Mouse (Mus musculus): ENCODE data around the gene Tmem60.

The Tmem60 gene

DNA sequence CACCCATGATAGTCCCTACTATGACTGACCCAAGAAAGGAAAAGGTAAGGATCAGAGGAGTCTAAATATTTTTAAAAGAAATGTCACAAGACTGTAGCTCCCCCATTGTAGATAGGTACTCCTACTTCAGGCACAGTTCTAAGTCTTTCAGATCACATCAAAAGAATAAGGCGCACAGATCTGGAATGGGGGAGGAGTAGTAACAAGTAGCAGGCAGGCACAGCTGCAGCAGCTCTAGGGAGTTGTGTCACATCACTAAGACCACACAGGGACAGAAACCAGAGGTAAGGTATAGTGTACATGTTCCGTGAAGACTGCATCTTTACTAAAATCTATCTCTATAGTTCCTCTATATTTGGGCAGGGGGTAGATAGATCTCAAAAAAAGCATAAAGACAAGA is 29.8 kb downstream of the Tmem60 start:
- DNase-seq = no peak

DNA sequence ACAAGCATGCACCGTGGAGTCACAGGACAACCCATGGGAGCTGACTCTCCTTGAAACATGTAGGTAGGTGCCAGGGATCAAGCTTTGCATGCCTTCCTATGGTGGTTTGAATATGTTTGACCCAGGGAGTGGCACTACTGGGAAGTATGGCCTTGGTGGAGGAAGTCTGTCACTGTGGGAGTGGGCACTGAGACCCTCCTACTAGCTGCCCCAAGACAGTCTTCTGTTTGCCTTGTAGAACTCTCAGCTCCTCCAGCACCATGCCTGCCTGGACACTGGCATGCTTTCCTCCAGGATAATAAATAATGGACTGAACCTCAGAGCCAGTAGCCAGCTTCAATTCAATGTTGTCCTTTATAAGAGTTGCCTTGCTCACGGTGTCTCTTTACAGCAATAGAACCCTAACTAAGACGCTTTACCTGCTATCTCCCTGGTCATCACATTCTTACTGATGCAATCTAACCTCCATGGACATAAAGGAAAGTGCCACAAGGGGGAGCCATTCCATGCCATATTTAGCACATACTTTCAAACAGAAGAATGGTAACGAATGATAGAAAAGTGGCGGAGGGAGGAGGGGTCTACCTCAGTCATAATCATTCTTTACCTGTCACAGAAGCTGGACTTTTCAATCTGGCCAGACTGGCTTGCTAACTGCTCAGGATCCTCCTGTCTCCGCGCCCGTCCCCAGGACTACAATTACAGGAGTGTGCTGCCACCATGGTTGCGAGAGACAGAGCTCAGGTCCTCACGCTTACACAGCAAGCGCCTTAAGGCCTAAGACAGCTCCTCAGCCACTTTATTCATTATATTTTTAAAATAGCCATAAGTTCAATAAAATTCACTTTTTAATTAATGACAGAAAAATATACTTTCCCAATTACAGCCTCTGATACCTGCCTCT is 31.6 kb downstream of the Tmem60 start:
- peak; percentile 69 for DNase-seq

DNA sequence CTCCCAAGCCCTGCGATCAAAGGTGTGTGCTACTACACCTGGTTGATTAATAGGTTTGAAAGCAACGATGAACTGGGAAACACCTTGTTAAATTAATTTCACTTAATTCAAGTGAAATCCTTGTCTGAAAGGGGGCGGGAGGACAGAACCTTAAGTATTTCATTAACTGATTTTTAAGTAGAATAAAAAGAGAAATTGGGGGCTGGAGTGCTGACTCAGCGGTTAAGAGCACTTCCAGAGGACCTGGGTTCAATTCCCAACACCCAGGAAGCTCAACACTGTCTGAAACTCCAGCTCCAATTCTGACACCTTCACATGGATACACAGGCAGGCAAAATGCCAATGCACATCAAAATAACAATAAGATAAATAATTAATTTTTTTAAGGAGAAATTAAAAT is 37.0 kb downstream of the Tmem60 start:
- DNase-seq = no peak

DNA sequence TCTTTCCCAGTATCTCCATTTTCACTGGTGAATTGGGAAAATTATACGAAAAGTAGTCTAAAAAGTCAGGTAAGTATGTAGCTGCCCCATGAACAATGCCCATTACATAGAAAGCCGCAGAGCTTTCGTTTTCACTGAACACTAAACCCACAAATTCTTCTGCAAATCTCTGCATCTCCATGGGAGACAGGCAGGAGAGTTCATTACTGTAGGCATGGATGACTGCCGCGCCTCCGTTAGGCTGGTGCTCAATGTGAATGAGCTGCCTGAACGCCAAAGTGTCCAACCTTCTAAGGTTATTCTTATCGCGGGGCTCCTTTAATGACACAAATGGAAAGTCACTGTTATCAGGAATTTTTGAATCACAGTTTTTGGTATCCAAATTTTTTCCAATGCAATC is 37.6 kb downstream of the Tmem60 start:
- DNase-seq = no peak

DNA sequence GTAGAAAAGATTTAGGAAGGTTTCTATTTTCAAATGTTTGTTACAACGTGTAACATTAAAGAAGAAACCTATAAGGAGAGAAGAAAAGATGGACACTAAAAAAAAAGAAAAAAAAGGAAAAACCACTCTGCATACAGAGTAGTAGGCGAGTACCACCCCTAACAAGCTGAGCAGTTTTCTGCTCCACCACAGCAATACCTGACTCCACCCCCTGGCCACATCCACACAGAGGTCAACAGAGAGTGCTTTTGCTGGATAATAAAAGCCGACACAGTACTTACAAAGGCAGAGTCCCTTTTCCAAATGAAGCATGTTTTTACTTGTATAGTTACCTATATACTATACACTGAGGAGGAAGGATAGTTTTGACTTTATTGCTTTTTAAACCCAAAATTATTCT is 42.6 kb downstream of the Tmem60 start:
- DNase-seq = no peak

DNA sequence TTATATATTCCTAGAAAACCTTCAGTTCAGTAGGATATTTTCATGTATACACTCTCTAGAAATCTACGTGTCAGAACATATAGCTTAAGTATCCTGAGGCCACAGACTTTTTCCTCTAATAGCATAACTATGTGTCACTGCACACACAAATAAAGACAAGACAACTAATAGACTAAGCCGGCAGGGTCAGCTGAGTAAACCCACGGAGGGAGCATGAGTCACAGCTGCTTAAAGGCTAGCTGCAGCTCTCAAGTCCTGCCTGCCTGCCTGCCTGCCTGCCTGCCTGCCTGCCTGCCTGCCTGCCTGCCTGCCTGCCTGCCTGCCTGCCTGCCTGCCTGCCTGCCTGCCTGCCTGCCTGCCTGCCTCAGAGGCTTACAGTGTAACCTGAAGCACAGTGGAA is 43.5 kb downstream of the Tmem60 start:
- DNase-seq = no peak

DNA sequence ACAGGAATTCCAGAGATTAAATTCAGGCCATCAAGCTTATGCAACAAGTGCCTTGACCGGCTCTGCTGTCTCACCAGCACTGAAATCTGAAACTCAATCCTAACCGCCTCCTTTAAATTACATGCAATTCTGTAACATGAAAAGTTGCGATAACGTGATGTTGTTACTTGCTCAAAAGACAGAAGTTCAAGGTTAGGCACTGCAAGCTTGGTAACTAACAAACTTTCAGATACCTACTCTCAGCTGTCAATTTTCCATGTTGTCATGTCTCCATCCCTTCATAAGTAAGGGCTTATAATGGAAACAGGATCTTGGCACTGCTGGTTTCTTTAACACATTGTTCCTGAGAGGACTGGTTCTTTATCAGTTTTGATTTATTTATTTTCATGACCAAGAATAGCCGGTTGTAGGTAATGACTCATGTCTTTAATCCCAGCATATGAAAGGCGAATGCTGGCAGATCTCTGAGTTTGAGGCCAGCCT is 47.7 kb downstream of the Tmem60 start:
- no peak for DNase-seq

DNA sequence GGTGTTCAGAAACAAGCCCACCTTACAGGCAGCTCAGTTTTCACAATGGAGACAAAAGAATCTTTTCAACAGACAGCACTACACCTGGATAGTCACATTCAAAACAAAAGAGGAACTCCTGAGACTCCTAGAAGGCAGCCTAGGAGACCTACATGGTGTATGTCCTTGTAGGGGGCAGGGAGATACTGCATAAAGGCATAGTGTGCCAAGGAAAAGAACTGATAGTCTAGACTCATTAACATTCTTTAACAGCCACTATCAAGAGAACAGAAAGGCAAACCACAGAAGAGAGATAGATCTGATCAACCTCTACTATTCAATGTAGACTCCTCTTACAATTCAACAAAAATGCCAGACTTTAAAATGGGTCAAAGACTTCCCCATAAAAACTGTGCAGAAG is 48.4 kb downstream of the Tmem60 start:
- no peak for DNase-seq

DNA sequence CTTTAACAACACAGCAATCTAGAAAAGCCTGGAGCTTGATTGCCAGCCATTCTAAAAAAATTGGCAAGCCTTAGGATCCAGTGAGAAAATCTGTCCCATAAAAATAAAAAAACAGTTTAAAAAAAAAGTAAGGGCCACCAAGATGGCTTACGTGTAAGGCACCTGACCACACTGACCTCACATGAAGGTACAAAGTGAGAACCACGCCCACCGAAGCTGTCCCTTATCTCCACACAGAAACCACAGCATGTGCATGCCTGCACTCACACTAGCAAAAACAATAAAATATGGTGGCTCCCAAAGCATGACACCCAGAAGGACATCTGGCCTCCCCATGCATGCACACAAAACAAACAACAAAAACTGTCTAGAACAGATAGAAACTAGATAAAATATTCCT is 49.3 kb downstream of the Tmem60 start:
- DNase-seq = no peak

DNA sequence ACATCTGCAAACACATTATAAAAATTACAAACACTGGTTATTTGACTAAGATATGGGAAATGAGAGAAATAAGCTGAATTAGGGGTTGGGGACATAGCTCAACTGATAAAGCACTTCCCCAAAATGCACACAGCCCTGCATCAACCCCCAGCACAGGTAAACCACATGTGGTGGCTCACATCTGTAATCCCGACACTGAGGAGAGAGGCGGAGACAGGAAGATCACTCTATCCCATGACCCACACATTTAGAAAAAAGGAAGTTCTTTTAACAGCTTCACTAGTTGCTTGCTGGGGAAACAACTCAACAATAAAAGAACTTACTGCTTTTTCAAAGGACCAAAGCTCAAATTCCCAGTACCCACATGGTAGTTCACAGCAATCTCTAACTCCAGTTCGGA is 50.6 kb downstream of the Tmem60 start:
- DNase-seq = no peak

DNA sequence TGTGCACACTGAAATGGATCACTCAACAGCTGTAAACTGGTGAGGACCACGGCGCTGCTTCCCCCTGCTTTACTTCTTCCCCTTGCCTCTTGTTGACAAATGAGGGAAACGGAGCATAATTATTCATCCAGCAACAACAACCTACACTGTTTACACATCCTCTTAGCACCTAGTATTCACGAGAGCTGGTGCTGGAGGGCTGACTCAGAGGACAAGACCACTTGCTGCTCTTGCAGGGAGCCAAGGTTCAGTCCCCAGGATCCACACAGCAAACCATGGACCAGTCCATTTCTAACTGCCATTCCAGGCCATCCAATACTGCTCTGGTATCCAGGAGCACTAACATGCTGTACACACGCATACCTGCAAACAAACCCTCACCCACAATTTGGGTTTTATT is 53.9 kb downstream of the Tmem60 start:
- DNase-seq = no peak

Data from cerebellum, adult 11 months (tissue).